Mouse (Mus musculus): ENCODE results near the gene Cpn1. TPM values are rescaled to one million over a fixed set of nuclear protein-coding genes. Genes with fewer than 3 reads are reported as not detected.
"Not testable (repeated sequence)": the region's sequence is repeated elsewhere in the genome, so short reads cannot be mapped to it uniquely, and the experiment has no call there.

Gene Cpn1
- polyA plus RNA-seq, 1 experiment from 2014 or later: 0.21 TPM

DNA sequence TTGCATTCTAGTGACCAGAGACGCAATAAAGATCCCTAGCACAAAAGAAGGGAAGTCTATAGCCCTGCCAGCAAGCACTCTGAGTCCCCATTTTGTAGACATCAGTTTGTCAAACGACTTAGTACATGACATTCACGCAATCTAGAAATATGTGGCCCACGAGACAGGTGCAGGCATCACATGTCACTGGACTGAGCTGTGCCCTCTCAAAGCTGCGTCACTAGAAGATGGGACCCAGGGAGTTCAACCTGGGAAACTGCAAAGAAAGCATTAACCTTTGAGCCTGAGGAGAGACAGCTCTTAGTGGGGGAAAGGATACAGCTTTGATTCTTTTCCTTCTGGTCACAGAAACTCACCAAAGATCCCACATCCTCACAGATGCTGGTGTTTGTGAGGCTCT, 31.1 kb downstream of the Cpn1 start:
- ATAC-seq (ENCODE audit: low read depth): no peak
- Histone ChIP-seq H3K27me3 (no peaks in the 10 kb centered on the region), H3K4me3 (no peak overlapping the region), H3K36me3 (no peaks in the 10 kb centered on the region), H3K27ac (replicated peaks) (no peak overlapping the region), H3K9ac (no peak overlapping the region), H3K4me1 (replicated peaks) (no peaks in the 10 kb centered on the region), H3K4me2 (no peak overlapping the region), H3K9me3 (no peaks in the 10 kb centered on the region)
- WGBS: 53% methylated on average over 5 of the region's 5 CpGs

GRCm38 (mm10) chr19:43954864-43955263, 31.5 kb downstream of the Cpn1 start:
- WGBS: 42% methylated on average over 4 of the region's 4 CpGs
- H3K27me3 ChIP-seq: no peaks in the 10 kb centered on the region
- no peak for ATAC-seq (ENCODE audit: low read depth)
- H3K4me1 ChIP-seq (replicated peaks): no peaks in the 10 kb centered on the region
- H3K4me2 ChIP-seq: no peak overlapping the region
- no peaks in the 10 kb centered on the region for H3K36me3 ChIP-seq
- no peak overlapping the region for H3K9ac ChIP-seq
- H3K9me3 ChIP-seq: no peaks in the 10 kb centered on the region
- H3K27ac ChIP-seq (replicated peaks): no peak overlapping the region
- H3K4me3 ChIP-seq: no peak overlapping the region

DNA sequence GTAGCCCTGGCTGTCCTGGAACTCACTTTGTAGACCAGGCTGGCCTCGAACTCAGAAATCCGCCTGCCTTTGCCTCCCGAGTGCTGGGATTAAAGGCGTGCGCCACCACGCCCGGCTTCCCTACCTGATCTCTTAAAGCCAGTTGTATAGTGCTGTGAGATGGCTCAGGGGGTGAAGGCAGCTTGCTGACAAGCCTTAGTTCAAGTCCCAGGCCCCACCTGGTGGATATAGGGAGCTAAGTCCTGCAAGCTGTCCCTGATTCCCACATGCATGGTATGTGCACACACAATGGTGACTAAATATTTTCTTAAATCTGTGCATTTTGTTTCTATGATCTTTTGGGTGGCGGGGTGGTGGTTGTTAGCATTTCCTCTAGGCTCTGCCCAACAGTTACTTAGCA, 33.4 kb downstream of the Cpn1 start:
- not testable (repeated sequence) for H3K4me1 ChIP-seq (replicated peaks)
- WGBS: 86% methylated on average over 8 of the region's 8 CpGs

GRCm38 (mm10) chr19:43949111-43949810, 37.1 kb downstream of the Cpn1 start:
- H3K9me3 ChIP-seq: no peaks in the 10 kb centered on the region
- H3K36me3 ChIP-seq: no peaks in the 10 kb centered on the region
- H3K27me3 ChIP-seq: no peaks in the 10 kb centered on the region
- H3K4me3 ChIP-seq: no peak overlapping the region
- H3K4me2 ChIP-seq: 0 out of 2 replicates have a peak overlapping the region, but pooled peaks have one; percentile 3
- 4% methylated on average over 12 of the region's 12 CpGs for WGBS
- H3K27ac ChIP-seq (replicated peaks): no peak overlapping the region
- H3K4me1 ChIP-seq (replicated peaks): peaks cover 9% of the 10 kb centered on the region
- H3K9ac ChIP-seq: no peak overlapping the region
- ATAC-seq (ENCODE audit: low read depth): no peak

More for the DNA sequence above, 33.4 kb downstream of the Cpn1 start:
- not testable (repeated sequence) for H3K36me3 ChIP-seq; H3K27ac ChIP-seq (replicated peaks); H3K27me3 ChIP-seq; H3K9me3 ChIP-seq; H3K9ac ChIP-seq; H3K4me2 ChIP-seq; ATAC-seq (ENCODE audit: low read depth); H3K4me3 ChIP-seq

- H3K36me3 ChIP-seq: no peaks in the 10 kb centered on the region
Observed at GRCm38 (mm10) chr19:43944566-43944965, 41.8 kb downstream of the Cpn1 start.

DNA sequence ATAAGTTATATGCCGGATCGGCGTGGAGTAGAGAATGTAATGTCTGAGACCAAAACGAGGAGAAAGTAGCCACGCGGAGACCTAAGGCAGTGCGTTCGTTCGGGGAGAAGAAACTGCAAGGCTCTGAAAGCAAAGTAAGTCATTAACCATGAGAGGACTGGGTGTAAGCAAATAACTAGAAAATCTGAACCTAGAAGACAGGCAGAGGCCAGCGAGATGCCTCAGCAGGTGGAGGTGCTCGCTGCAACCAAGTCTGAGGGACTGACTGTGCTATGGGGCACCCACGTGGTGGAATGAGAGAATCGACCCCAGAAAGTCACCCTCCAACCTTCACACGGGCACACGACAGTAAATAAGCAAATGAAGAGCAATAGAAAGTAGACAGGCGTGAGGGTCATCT, 43.3 kb downstream of the Cpn1 start:
- H3K4me2 ChIP-seq: no peak overlapping the region
- no peak overlapping the region for H3K4me3 ChIP-seq
- H3K27me3 ChIP-seq: no peaks in the 10 kb centered on the region
- no peak for ATAC-seq (ENCODE audit: low read depth)
- no peaks in the 10 kb centered on the region for H3K36me3 ChIP-seq
- 67% methylated on average over 16 of the region's 16 CpGs for WGBS
- H3K9ac ChIP-seq: no peak overlapping the region
- H3K9me3 ChIP-seq: no peaks in the 10 kb centered on the region
- peaks cover 20% of the 10 kb centered on the region for H3K4me1 ChIP-seq (replicated peaks)
- H3K27ac ChIP-seq (replicated peaks): no peak overlapping the region

More at GRCm38 (mm10) chr19:43944566-43944965, 41.8 kb downstream of the Cpn1 start:
- H3K27ac ChIP-seq (replicated peaks): no peak overlapping the region
- no peak for ATAC-seq (ENCODE audit: low read depth)
- H3K4me1 ChIP-seq (replicated peaks): peaks cover 13% of the 10 kb centered on the region
- no peak overlapping the region for H3K9ac ChIP-seq
- H3K27me3 ChIP-seq: no peaks in the 10 kb centered on the region
- H3K4me2 ChIP-seq: no peak overlapping the region
- no peak overlapping the region for H3K4me3 ChIP-seq
- 92% methylated on average over 8 of the region's 8 CpGs for WGBS
- H3K9me3 ChIP-seq: no peaks in the 10 kb centered on the region

- H3K9me3 ChIP-seq: no peaks in the 10 kb centered on the region
- peak within 1 kb of the TSS; percentile 73 for H3K4me2 ChIP-seq
- no peaks in the 10 kb centered on the region for H3K36me3 ChIP-seq
- peak within 1 kb of the TSS; percentile 28; the same call in 1 of the 2 replicates for H3K27ac ChIP-seq (replicated peaks)
- ATAC-seq (ENCODE audit: low read depth): peak; percentile 86
- H3K4me1 ChIP-seq (replicated peaks): peaks cover 20% of the 10 kb centered on the region
- peak within 1 kb of the TSS; percentile 82 for H3K9ac ChIP-seq
- 4% methylated on average over 71 of the region's 94 CpGs for WGBS
- no peaks in the 10 kb centered on the region for H3K27me3 ChIP-seq
- H3K4me3 ChIP-seq: peak within 1 kb of the TSS; percentile 65
Observed at GRCm38 (mm10) chr19:43939769-43940689, 46.3 kb downstream of the Cpn1 start, which contains the start of gene Dnmbp. TSS of gene Dnmbp (minus strand) at chr19:43940191.

- 37% methylated on average over 16 of the region's 16 CpGs for WGBS
- Histone ChIP-seq H3K4me1 (replicated peaks) (peaks cover 20% of the 10 kb centered on the region), H3K9me3 (no peaks in the 10 kb centered on the region), H3K4me3 (peak overlapping the region; percentile 65), H3K9ac (peak overlapping the region; percentile 82), H3K27ac (replicated peaks) (0 out of 2 replicates have a peak overlapping the region, but pooled peaks have one; percentile 28), H3K36me3 (no peaks in the 10 kb centered on the region), H3K27me3 (no peaks in the 10 kb centered on the region), H3K4me2 (peak overlapping the region; percentile 73)
- no peak; the same call in 1 of the 2 replicates for ATAC-seq (ENCODE audit: low read depth)
Observed at GRCm38 (mm10) chr19:43939171-43939768, 47.1 kb downstream of the Cpn1 start.

DNA sequence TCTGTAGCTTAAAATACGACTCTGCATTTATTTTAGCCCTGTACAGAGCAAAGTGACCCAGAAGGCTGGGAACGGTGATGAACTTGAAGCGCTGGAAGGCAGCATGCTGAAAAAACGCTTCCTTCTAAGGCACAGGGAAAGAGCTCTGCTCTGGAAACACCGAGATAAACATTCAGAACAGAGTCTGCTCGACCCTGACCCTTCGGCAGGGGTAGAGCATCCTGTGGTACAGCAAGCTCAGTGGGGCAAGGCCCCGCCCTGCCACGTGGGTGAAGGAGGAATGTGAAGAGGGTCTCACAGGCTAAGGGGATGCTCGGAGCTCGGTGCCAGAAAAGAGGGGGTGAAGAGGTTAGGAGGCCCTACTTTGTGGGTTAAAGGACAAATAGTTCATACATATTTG, 48.0 kb downstream of the Cpn1 start:
- 52% methylated on average over 11 of the region's 11 CpGs for WGBS
- peak overlapping the region; percentile 73; the same call in 1 of the 2 replicates for H3K4me2 ChIP-seq
- no peak overlapping the region for H3K27ac ChIP-seq (replicated peaks)
- no peaks in the 10 kb centered on the region for H3K9me3 ChIP-seq
- no peaks in the 10 kb centered on the region for H3K27me3 ChIP-seq
- H3K4me3 ChIP-seq: no peak overlapping the region
- peaks cover 20% of the 10 kb centered on the region for H3K4me1 ChIP-seq (replicated peaks)
- H3K36me3 ChIP-seq: no peaks in the 10 kb centered on the region
- H3K9ac ChIP-seq: no peak overlapping the region
- no peak for ATAC-seq (ENCODE audit: low read depth)

DNA sequence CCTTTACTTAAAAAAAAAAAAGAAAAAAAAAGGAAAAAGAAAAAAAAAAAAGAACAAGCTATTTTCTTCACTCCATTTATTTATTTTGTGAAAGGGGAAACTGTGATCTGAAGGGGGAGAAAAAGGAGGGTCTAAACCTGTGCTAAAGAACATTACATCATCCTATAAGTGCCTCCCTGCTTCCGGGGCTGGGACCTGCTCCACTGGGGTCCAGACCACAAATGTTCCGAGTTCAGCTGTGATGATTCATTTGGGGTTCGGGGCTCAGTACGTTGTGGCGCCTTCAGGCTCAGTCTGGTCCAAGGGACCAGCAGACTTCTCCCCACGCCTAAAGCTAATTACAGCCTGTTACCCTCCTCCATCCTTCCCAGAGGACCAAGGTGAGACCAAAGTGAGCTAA, 55.4 kb downstream of the Cpn1 start:
- Histone ChIP-seq H3K4me2 (no peak overlapping the region), H3K9ac (no peak overlapping the region), H3K4me3 (no peak overlapping the region), H3K27ac (replicated peaks) (no peak overlapping the region), H3K27me3 (no peaks in the 10 kb centered on the region), H3K4me1 (replicated peaks) (peaks cover 15% of the 10 kb centered on the region), H3K36me3 (no peaks in the 10 kb centered on the region), H3K9me3 (no peaks in the 10 kb centered on the region)
- 82% methylated on average over 6 of the region's 6 CpGs for WGBS
- no peak for ATAC-seq (ENCODE audit: low read depth)

DNA sequence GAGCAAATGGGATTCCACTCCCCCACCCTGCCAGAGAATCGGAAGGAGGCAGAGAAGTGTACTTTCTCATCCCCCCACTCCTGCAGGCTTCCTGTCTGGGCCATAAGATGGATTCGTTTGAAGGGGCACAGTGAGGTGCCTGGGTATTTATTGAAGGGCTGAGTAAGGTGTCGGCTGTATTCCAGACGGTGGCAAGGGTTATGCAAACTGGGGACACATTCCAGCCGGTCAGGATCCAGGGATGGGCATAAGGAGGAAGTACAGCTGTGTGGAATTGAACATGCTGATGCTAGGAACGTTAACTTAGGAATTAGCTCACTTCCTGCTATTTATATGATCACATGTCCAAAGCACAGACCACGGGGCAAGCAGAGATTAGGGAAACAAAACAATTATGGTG, 56.0 kb downstream of the Cpn1 start:
- Histone ChIP-seq H3K4me1 (replicated peaks) (peaks cover 15% of the 10 kb centered on the region), H3K27ac (replicated peaks) (no peak overlapping the region), H3K9me3 (no peaks in the 10 kb centered on the region), H3K9ac (0 out of 2 replicates have a peak overlapping the region, but pooled peaks have one; percentile 17), H3K36me3 (no peaks in the 10 kb centered on the region), H3K4me2 (no peak overlapping the region), H3K4me3 (no peak overlapping the region), H3K27me3 (no peaks in the 10 kb centered on the region)
- no peak for ATAC-seq (ENCODE audit: low read depth)
- 36% methylated on average over 7 of the region's 7 CpGs for WGBS

GRCm38 (mm10) chr19:43929869-43930268, 56.5 kb downstream of the Cpn1 start:
- ATAC-seq (ENCODE audit: low read depth): no peak

More at GRCm38 (mm10) chr19:43929869-43930268, 56.5 kb downstream of the Cpn1 start:
- 24% methylated on average over 11 of the region's 11 CpGs for WGBS
- Histone ChIP-seq H3K4me1 (replicated peaks) (peaks cover 15% of the 10 kb centered on the region), H3K9ac (no peak overlapping the region), H3K4me3 (no peak overlapping the region), H3K27me3 (no peaks in the 10 kb centered on the region), H3K9me3 (no peaks in the 10 kb centered on the region), H3K4me2 (no peak overlapping the region), H3K36me3 (no peaks in the 10 kb centered on the region), H3K27ac (replicated peaks) (no peak overlapping the region)

Data from neural tube, embryonic 13.5 days (tissue).